Mouse (Mus musculus) liver, embryonic 14.5 days (tissue): ENCODE results near the gene Eif4b.

Source experiments
- CTCF ChIP-seq: IDR thresholded peaks from 2 replicates; pipeline ENCODE4 v1.5.1; 2016; ENCODE audit warnings: antibody characterized with exemption, low read depth, control low read depth
- EP300 ChIP-seq: IDR thresholded peaks from 2 replicates; pipeline ENCODE4 v1.6.1; 2016; ENCODE audit warnings: antibody characterized with exemption, low read depth

DNA sequence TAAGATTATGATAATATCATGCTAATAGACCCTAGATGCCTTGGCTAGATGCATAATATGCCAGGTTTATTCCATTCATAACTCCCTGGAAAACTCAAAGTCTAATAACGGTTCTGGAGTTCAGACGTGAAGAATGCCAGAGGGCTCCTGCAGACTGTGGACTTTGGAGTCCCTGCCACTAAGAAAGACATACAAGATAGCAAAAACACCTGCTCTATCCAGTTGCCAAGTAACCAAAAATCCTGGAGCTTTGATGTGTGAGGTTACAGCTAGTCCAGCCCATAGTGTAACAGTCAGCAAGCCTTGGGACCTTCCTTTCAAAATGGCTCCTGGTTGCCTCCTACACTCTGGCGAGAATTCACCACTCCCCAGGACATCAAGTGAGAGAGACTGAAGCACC lies 28.8 kb upstream of the Eif4b start:
- no peak for TF ChIP-seq CTCF
- no peak for TF ChIP-seq EP300
